ENCODE assay signal across 20 mouse cellular contexts in the genomic region with DNA sequence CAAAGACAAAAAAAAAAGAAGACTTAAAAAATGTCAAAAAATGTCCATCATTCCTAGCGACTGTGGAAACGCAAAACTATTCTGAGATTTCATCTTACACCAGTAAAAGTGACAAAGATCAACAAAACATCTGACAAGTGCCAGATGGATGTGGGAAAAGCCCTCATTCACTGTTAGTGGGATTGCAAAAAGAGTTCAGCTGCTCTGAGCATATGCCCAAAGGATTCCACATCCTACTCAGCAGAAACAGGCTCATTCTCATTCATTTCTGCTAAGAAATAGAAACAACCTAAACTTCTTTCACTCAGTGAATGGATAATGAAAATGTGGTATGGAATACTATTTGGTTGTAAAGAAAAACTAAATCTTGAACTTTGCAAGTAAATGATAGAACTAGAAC.
A peak's percentile ranks its signal among the peaks of the same experiment; 100 is the strongest.
DNase-seq lines count a peak whose midpoint lies in the region.
"Had no signal": no experiment of that assay in that cellular context is flagged by ENCODE, and none has a peak within 500 bp of the region (broad histone marks: within the 10 kb centered on the region; RNA-seq: fewer than 3 reads in every experiment).

No protein-coding gene starts in this region.

- intact Hi-C loops in left cerebral cortex, postnatal 25 days (cut with DNase I): no loop called here
- intact Hi-C loops in left cerebral cortex, postnatal 4 days (cut with DNase I): no loop called here
- intact Hi-C loops in heart, postnatal 10 days (cut with DNase I): no loop called here

- DNase-seq in left cerebral cortex, postnatal 25 days (ENCODE audit: low spot score in 2 of 2): peak; percentile 8 to 83
- DNase-seq in left cerebral cortex, postnatal 4 days: no peak
- peak; percentile 22 for DNase-seq in brain, embryonic 18.5 days (ENCODE audit: low read depth, low spot score)
- peak; percentile 6 to 63 for DNase-seq in frontal cortex, postnatal 36 days (ENCODE audit: low spot score in 2 of 2)
- DNase-seq in layer of hippocampus, postnatal 36 days: peak; percentile 11 to 15
- DNase-seq in heart, postnatal 10 days: no peak
- DNase-seq in adrenal gland, postnatal 36 days: no peak
- DNase-seq: adrenal gland, adult 2 months; cerebellum, adult 8-10 months; cerebellum, postnatal 36 days; embryo, embryonic 11 days; gastrocnemius, postnatal 14 days; heart, adult 11 months; heart, postnatal 14 days; kidney, postnatal 4 days; liver, embryonic 13.5 days; lung, adult 2 months; lung, postnatal 14 days; right cerebral cortex, postnatal 25 days; thymus, postnatal 36 days had no signal

Comparison
In these comparisons a context has a peak if more than half of its experiments do, and no peak if none do; other contexts are left out.
1. DNase-seq: peak in left cerebral cortex, postnatal 25 days (2 of 2), brain, embryonic 18.5 days (single experiment), frontal cortex, postnatal 36 days (2 of 2) and layer of hippocampus, postnatal 36 days (2 of 2); none in left cerebral cortex, postnatal 4 days (single experiment), heart, postnatal 10 days (0 of 2) and adrenal gland, postnatal 36 days (0 of 2).